10 mouse cellular contexts compared by ENCODE assay signal in genomic region chr10:96750861-96751260, GRCm38 (mm10).
DNase-seq lines count a peak whose midpoint lies in the region; TF ChIP-seq lines count a peak whose summit lies in the region.
"Had no signal": no experiment of that assay in that cellular context is flagged by ENCODE, and none has a peak within 500 bp of the region (broad histone marks: within the 10 kb centered on the region; RNA-seq: fewer than 3 reads in every experiment).

No protein-coding gene starts in this region.

- peak overlapping the region; percentile 71 for H3K27ac ChIP-seq in gastrocnemius, adult 2 months
- H3K27ac ChIP-seq in cerebellum, adult 2 months (ENCODE audit: insufficient read depth, low read length), result no peak overlapping the region; the same call in 1 of the 2 replicates
- H3K27ac ChIP-seq: liver, embryonic 14.5 days had no signal

- TF ChIP-seq CTCF in gastrocnemius, adult 2 months (IDR thresholded peaks at IDR 0.05), result no peak
- TF ChIP-seq CTCF in cerebellum, adult 2 months (IDR thresholded peaks at IDR 0.05; ENCODE audit: borderline replicate concordance, insufficient read depth, low read depth, low read length), result no peak

- no peak for TF ChIP-seq POLR2A in cerebellum, adult 2 months (IDR thresholded peaks at IDR 0.05; ENCODE audit: borderline replicate concordance, insufficient read depth, low read length)

- intact Hi-C loops in gastrocnemius, adult 2 months (cut with DNase I), result no loop called here
- intact Hi-C loops in heart, postnatal 36 days (cut with DNase I), result loop anchor here (2.0 to 10.0 kb wide), 4 partner anchors 134 to 562 kb away; partner anchors contain the start of gene Btg1

- H3K4me3 ChIP-seq in gastrocnemius, adult 2 months, result peak overlapping the region; percentile 43
- no peak overlapping the region for H3K4me3 ChIP-seq in cerebellum, adult 2 months (replicated peaks; ENCODE audit: insufficient read depth, low read depth, low read length)

- peaks cover 12% of the 10 kb centered on the region for H3K4me1 ChIP-seq in cerebellum, adult 2 months (ENCODE audit: control insufficient read depth, insufficient read depth, low read length)

- 33% methylated on average over 5 of the region's 5 CpGs for WGBS in cerebellum, adult 2 months

- DNase-seq in gastrocnemius, adult 2 months, result no peak
- no peak for DNase-seq in gastrocnemius, postnatal 4 days (ENCODE audit: low spot score in 2 of 2)
- peak; percentile 65 for DNase-seq in 3T3-L1 (ENCODE audit: low read depth, low spot score)
- DNase-seq in cerebellum, adult 2 months, result peak; percentile 60 to 83
- DNase-seq in heart, postnatal 36 days, result peak; percentile 19 to 20
- DNase-seq in lung, postnatal 36 days, result peak; percentile 60
- DNase-seq in c-Kit-positive CD71-positive TER-119-positive erythroid progenitor cells, embryonic 14.5 days (ENCODE audit: low spot score), result no peak
- no peak for DNase-seq in B cell, adult 2 months

- H3K27me3 ChIP-seq in cerebellum, adult 2 months (ENCODE audit: control insufficient read depth, insufficient read depth, low read length), result no peaks in the 10 kb centered on the region
- H3K27me3 ChIP-seq: embryonic facial prominence, embryonic 13.5 days had no signal

Comparison
In these comparisons a context has a peak if more than half of its experiments do, and no peak if none do; other contexts are left out.
1. DNase-seq: peak in 3T3-L1 (single experiment), cerebellum, adult 2 months (2 of 2), heart, postnatal 36 days (2 of 2) and lung, postnatal 36 days (single experiment); none in gastrocnemius, adult 2 months (single experiment), gastrocnemius, postnatal 4 days (0 of 2), c-Kit-positive CD71-positive TER-119-positive erythroid progenitor cells, embryonic 14.5 days (single experiment) and B cell, adult 2 months (0 of 2).